Mouse (Mus musculus) activated CD4-positive, CD25-positive, alpha-beta regulatory T cell, adult 9 weeks (primary cell): ENCODE measurements around the gene Txnl4b. TPM values are rescaled to one million over a fixed set of nuclear protein-coding genes. Genes with fewer than 3 reads are reported as not detected.

Source experiments
- polyA plus RNA-seq: library from polyadenylated mRNA; unstranded; fragments of 100-300 nt; shearing (Covaris generic); gene quantifications from one replicate; pipeline ENCODE4 v1.2.1, GENCODE M21; 2017

Gene Txnl4b
- polyA plus RNA-seq: 6.3 TPM

GRCm38 (mm10) chr8:109565498-109566333 lies at the start of gene Txnl4b, which contains the start of gene Dhx38:
Txnl4b (plus strand) TSS chr8:109565892.
Dhx38 (minus strand) TSS chr8:109565861.

GRCm38 (mm10) chr8:109578900-109579301 lies 13.2 kb downstream of the Txnl4b start, which contains the start of gene Hp:
Hp (minus strand) TSS chr8:109579172.

GRCm38 (mm10) chr8:109608271-109609152 lies 42.8 kb downstream of the Txnl4b start, which contains the start of gene Dhodh:
Dhodh (minus strand) TSS chr8:109608673.

GRCm38 (mm10) chr8:109614243-109615210 lies 48.8 kb downstream of the Txnl4b start, which contains the start of gene Pkd1l3:
Pkd1l3 (plus strand) TSS chr8:109614517.

Other genes with a start within 250 kb of the Txnl4b start
- gene Pmfbp1, start 71.9 kb upstream of the Txnl4b start, polyA plus RNA-seq: not detected
- gene Dhx38, start within 50 bp of the Txnl4b start, polyA plus RNA-seq: 35.9 TPM
- not detected for gene Hp, start 13.3 kb downstream of the Txnl4b start, polyA plus RNA-seq
- gene Dhodh, start 42.8 kb downstream of the Txnl4b start, polyA plus RNA-seq: 35.1 TPM
- gene Pkd1l3, start 48.6 kb downstream of the Txnl4b start, polyA plus RNA-seq: 1.3 TPM
- 161 TPM for gene Ist1, start 127.4 kb downstream of the Txnl4b start, polyA plus RNA-seq
- gene Zfp821, start 139.7 kb downstream of the Txnl4b start, polyA plus RNA-seq: 5.2 TPM
- 3.5 TPM for gene Atxn1l, start 171.8 kb downstream of the Txnl4b start, polyA plus RNA-seq
- gene Ap1g1, start 212.7 kb downstream of the Txnl4b start, polyA plus RNA-seq: 66.1 TPM